Mouse (Mus musculus) small intestine, adult 2 months (tissue): Measurements from ENCODE around the gene Gzmm.

Source experiments
- CTCF ChIP-seq: fragments of 200-500 bp; IDR thresholded peaks from 2 replicates; pipeline ENCODE4 v1.5.1; 2012; ENCODE audit warnings: low read depth, mild to moderate bottlenecking, control low read depth, inconsistent platforms, low read length, moderate library complexity, mixed read lengths; ENCODE audit not compliant: insufficient replicate concordance, insufficient read length; ENCODE audit errors: extremely low read depth
- POLR2A ChIP-seq: fragments of 200-500 bp; IDR thresholded peaks from 2 replicates; pipeline ENCODE4 v1.6.1; 2012; ENCODE audit warnings: low read depth, mild to moderate bottlenecking, control low read depth, inconsistent platforms, low read length, moderate library complexity

DNA sequence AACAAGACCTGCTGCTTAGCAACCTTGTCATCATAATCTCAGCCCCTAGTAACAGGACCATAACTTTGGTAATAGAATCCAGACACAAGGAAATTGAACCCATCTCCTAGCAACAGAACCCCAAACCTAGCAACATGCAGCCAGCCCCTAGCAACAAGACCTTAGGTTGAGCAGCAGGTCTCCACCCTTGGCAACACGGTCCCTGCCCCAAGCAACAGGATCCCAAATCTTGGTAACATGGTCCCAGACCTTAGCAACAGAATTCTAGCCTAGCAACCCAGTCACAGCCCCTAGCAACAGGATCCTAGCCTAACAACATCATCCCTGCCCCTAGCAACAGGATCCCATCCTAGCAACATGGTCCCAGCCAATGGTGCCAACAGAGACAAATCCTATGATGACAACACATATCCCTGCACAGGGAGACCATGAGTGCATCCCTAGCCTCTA lies 33.8 kb upstream of the Gzmm start:
- TF ChIP-seq CTCF (no peak), POLR2A (no peak)
